Mouse (Mus musculus): ENCODE measurements around the gene Vmn1r168. TPM values are rescaled to one million over a fixed set of nuclear protein-coding genes. Genes with fewer than 3 reads are reported as not detected.
"Not testable (repeated sequence)": the region's sequence is repeated elsewhere in the genome, so short reads cannot be mapped to it uniquely, and the experiment has no call there.

Gene Vmn1r168
- not detected in 2 replicates for polyA plus RNA-seq (2012; rRNA removed)

GRCm38 (mm10) chr7:23539432-23539831 lies at the start of gene Vmn1r168:
TSS of gene Vmn1r168 (plus strand) at chr7:23539732.
- H3K27me3 ChIP-seq (ENCODE audit: control insufficient read depth, insufficient read depth, low read length); H3K27ac ChIP-seq (ENCODE audit: insufficient read depth, low read depth, low read length); H3K4me3 ChIP-seq (ENCODE audit: low read depth, low read length); H3K4me1 ChIP-seq (ENCODE audit: control insufficient read depth, insufficient read depth, insufficient read length, low read length); H3K36me3 ChIP-seq (ENCODE audit: control insufficient read depth, insufficient read depth, low read length): not testable (repeated sequence)
- WGBS = no CpG with 5 or more reads among the region's 1 CpGs

DNA sequence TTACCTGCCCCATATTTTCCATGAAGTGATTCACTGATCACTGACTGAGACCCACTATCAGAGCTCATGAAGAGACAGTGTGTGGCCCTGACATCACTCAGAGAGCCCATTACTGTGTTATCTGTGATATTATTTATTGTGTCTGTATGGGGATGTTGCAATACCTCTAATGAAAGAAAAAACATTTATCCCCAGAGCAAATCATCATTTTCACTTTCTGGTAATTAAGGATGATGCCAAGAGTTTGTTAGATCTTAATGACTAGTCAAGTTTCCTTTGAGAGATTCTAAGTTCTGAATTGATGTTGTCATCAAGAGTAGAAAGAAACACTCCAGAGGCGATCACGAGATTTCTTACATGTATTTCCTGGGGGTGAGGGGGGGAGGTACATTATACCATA lies 32.4 kb upstream of the Vmn1r168 start, which contains the start of gene Vmn1r167:
TSS of gene Vmn1r167 (minus strand) at position 101 of the 400 bp plus-strand sequence.
- not testable (repeated sequence) for H3K4me3 ChIP-seq (ENCODE audit: low read depth, low read length); H3K4me1 ChIP-seq (ENCODE audit: control insufficient read depth, insufficient read depth, insufficient read length, low read length); H3K27ac ChIP-seq (ENCODE audit: insufficient read depth, low read depth, low read length); H3K27me3 ChIP-seq (ENCODE audit: control insufficient read depth, insufficient read depth, low read length); H3K36me3 ChIP-seq (ENCODE audit: control insufficient read depth, insufficient read depth, low read length)
- 88% methylated on average over 2 of the region's 2 CpGs for WGBS

- 61% methylated on average over 1 of the region's 2 CpGs for WGBS
- H3K27ac ChIP-seq (ENCODE audit: insufficient read depth, low read depth, low read length); H3K36me3 ChIP-seq (ENCODE audit: control insufficient read depth, insufficient read depth, low read length); H3K4me1 ChIP-seq (ENCODE audit: control insufficient read depth, insufficient read depth, insufficient read length, low read length); H3K27me3 ChIP-seq (ENCODE audit: control insufficient read depth, insufficient read depth, low read length); H3K4me3 ChIP-seq (ENCODE audit: low read depth, low read length): not testable (repeated sequence)
Measured at GRCm38 (mm10) chr7:23575226-23575625, 35.7 kb downstream of the Vmn1r168 start, which contains the start of gene Vmn1r169. TSS of gene Vmn1r169 (plus strand) at chr7:23575526.

Other genes starting within 250 kb of the Vmn1r168 start
- gene Nlrp4e, start 238.5 kb upstream of the Vmn1r168 start, polyA plus RNA-seq (2012; rRNA removed) = not detected in 2 replicates
- not detected in 2 replicates for gene Nlrp5, start 153.8 kb upstream of the Vmn1r168 start, polyA plus RNA-seq (2012; rRNA removed)
- gene Vmn1r167, start 32.5 kb upstream of the Vmn1r168 start, polyA plus RNA-seq (2012; rRNA removed) = not detected in 2 replicates
- gene Vmn1r169, start 35.8 kb downstream of the Vmn1r168 start, polyA plus RNA-seq (2012; rRNA removed) = not detected in 2 replicates
- not detected in 2 replicates for gene Vmn1r170, start 66.4 kb downstream of the Vmn1r168 start, polyA plus RNA-seq (2012; rRNA removed)
- gene Vmn1r171, start 91.0 kb downstream of the Vmn1r168 start, polyA plus RNA-seq (2012; rRNA removed) = not detected in 2 replicates
- gene Vmn1r172, start 118.6 kb downstream of the Vmn1r168 start, polyA plus RNA-seq (2012; rRNA removed) = not detected in 2 replicates
- not detected in 2 replicates for gene Vmn1r173, start 161.0 kb downstream of the Vmn1r168 start, polyA plus RNA-seq (2012; rRNA removed)
- not detected in 2 replicates for gene Vmn1r174, start 212.5 kb downstream of the Vmn1r168 start, polyA plus RNA-seq (2012; rRNA removed)

Data from small intestine, adult 2 months (tissue).